Mouse (Mus musculus): ENCODE data around the gene Fam184a.

Gene Fam184a

DNA sequence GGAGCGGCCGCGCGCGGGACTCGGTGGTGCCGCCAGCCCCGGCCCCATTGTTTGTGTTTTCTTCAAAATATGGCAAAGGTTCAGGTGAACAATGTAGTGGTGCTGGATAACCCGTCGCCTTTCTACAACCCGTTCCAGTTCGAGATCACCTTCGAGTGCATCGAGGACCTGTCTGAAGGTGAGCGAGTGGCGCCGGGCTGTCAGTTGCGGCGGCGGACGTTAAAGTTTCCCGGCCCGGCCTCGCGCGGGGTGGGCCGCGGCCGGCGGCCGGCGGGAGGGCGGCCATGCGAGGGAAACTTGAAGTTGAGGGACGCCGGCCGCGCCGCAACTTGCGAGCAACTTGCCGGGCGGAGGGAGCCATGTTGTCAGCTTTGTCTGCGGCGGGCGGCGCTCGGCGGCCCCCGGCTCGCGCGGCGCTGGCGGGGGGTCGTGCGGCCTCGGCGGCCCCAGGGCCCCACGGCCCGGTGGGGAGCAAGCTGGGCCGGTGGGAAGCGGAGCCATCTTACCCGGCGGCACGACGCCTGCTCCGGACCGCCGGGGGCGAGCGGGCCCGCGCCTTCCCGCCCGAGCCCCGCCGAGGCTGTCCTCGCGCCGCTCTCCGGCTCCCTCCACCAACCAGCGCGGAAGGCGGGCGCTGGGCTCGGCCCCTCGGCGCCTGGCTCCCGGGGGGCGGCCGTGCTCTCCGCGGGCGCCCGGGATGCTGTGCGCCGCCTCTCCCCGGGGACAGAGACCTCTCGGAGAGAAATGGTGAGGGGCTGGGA, 153.6 kb downstream of the Fam184a start:
- peak in 1 of 2 experiments; percentile 12 for DNase-seq

DNA sequence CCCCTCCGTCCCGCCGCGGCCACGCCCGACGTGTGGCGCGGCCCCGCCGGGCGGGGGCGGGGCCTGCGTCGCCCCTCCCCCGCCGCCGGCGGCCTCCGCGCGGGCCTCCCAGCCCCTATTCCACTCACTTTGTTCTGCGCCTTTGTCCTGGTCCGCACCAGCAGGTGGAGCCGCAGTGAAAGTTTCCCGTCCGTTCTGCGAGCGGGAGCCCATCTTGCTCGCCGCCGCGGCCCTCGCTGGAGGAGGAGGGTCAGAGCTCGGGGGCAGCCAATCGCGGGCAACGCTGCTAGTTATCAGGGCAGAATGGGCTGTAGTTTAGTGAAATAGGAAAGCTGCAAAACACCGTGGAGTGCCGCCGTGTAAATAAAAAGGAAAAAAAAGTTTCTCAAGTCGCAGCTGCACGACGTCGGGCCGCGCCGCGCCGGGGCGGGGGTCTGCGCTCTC, 154.2 kb downstream of the Fam184a start, which contains the start of gene Asf1a:
Gene Asf1a, plus strand, starts transcription at position 81 of the 444 bp plus-strand sequence.
- DNase-seq: peak; percentile 97

DNA sequence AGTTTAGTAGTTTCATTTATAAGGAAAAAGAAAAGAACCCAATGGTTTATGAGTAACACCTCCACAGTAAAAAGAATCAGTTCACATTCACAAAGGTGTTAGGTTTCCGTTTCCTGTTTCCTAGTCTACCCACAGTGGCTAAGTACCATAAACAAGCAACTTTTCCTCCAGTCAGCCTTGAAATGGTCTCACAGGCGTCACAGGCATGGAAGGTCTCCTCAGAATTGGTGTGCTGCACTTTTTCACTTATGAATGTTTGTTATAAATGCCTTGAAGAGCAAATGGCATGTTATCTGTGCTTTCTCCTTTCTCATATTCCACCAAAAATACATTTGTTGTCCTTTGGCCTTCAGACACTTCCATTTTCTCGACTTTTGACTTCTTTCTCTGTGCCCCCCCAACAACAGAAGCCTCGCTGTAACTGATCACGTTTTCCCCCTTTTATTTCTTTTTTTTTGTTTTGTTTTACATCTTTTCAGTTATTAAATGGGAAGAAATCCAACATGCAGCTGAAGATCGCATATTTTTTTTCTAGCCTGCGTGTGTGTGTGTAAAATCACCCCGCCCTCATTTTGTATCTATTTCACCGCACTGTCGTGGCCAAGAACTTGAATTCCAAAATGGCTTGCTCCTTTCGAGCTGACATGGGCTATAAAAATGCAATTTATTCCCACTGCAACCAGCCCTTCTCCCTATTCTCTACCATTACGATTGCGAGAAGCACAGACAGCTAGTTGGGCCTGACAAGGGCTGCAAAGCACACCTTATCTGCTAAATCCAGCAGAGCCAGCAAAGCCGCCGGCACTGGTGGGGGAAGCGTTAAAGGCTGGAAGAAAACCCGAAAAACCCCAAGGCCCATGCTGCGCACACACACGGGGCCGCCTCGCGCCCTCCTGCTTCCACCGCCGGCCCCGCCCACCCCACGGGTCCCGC, 154.9 kb downstream of the Fam184a start:
- peak in 1 of 2 experiments; percentile 58 for DNase-seq

DNA sequence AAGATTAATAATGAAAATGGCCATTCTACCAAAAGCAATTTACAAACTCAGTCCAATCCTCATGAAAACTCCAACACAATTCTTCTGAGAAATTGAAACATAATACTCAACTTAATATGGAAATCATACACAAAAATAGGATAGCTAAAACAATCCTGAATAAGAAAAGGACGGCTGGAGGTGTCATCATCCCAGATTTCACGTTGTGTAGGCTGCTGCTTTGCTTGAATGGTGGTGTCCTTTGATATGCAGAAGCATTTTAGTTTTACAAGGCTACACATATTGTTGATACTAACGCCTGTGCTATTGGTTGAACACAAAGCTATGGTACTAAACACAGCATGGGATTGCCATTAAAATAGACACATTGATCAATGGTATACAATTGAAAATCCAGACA, 165.1 kb downstream of the Fam184a start:
- DNase-seq: no peak

Measured in kidney, adult 8-10 months (tissue).